Mouse (Mus musculus) lung, postnatal 14 days (tissue): ENCODE data around the gene C1qtnf7.

Source experiments
- DNase-seq: peaks from one replicate; pipeline ENCODE4 v3.0.0; 2021

C1qtnf7 gene

GRCm38 (mm10) chr5:43621575-43622299 lies 106.4 kb downstream of the C1qtnf7 start:
- no peak for DNase-seq

GRCm38 (mm10) chr5:43625407-43625806 lies 110.1 kb downstream of the C1qtnf7 start:
- DNase-seq: no peak

- DNase-seq: no peak
These were observed 118.8 kb downstream of the C1qtnf7 start for GRCm38 (mm10) chr5:43634071-43634601.

- DNase-seq: no peak
These were observed 119.3 kb downstream of the C1qtnf7 start for GRCm38 (mm10) chr5:43634602-43635081.

GRCm38 (mm10) chr5:43645020-43645419 lies 129.7 kb downstream of the C1qtnf7 start:
- DNase-seq: no peak

GRCm38 (mm10) chr5:43647098-43647774 lies 131.9 kb downstream of the C1qtnf7 start:
- DNase-seq: no peak

- no peak for DNase-seq
These were observed 146.2 kb downstream of the C1qtnf7 start for GRCm38 (mm10) chr5:43661498-43661897.

GRCm38 (mm10) chr5:43661997-43662961 lies 146.9 kb downstream of the C1qtnf7 start, which contains the start of gene Cc2d2a:
Gene Cc2d2a (plus strand): TSS chr5:43662346.
- peak; percentile 32 for DNase-seq

GRCm38 (mm10) chr5:43663531-43663930 lies 148.2 kb downstream of the C1qtnf7 start:
- DNase-seq: no peak

- peak; percentile 44 for DNase-seq
These were observed 149.8 kb downstream of the C1qtnf7 start for GRCm38 (mm10) chr5:43665144-43665543.
